Mouse (Mus musculus): Measurements from ENCODE around the gene Ttc8. TPM values are rescaled to one million over a fixed set of nuclear protein-coding genes. Genes with fewer than 3 reads are reported as not detected.
A peak's percentile ranks its signal among the peaks of the same experiment; 100 is the strongest.

The Ttc8 gene
- 31.4 and 33.3 TPM in 2 replicates for polyA plus RNA-seq (2014; fragmentation: Nextera tagmentation; extraction: Ambion mirVana)

DNA sequence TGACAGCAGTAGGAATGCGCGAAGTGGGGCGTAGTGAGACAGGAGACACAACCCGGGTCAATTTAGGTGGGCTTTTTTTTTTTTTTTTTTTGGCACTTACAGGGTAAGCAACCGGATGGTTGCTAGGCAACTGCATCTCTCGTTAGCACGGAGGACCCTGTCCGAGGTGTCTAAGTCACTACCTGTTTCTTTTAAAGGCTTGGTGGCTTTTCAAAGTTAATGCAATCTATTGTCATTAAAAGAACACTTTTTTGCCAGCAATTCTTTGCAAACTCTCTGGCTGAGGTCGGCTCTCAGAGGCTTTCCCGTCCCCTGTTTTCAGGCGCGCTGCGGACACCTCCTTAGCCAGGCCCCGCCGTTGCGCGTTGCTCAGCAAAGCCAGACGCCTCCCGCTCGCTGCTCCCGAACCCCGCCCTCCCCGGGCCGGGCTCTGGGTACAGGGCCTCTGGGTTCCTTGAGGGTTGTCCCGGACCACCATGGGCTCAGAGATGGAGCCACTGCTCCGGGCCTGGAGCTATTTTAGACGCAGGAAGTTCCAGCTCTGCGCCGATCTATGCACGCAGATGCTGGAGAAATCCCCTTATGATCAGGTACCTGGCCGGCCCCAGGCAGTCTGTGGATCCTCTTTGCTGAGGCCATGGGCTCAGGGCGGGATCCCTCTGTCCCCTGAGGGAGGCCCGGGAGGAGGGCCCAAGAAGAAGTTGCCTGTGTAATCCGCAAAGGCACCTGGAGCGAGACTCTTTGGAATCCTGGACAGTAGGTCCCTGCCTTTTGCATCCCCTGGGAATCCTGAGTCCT, at the start of gene Ttc8:
TSS of gene Ttc8 (plus strand) at position 381 of the 798 bp plus-strand sequence.
- Histone ChIP-seq H3K27me3 (ENCODE audit: control insufficient read depth, insufficient read depth, low read length) (no peaks in the 10 kb centered on the region), H3K36me3 (replicated peaks; ENCODE audit: control insufficient read depth, insufficient read depth) (no peaks in the 10 kb centered on the region), H3K27ac (peak within 1 kb of the TSS; percentile 87), H3K9me3 (ENCODE audit: control insufficient read depth, low read length) (no peaks in the 10 kb centered on the region), H3K4me1 (replicated peaks; ENCODE audit: control insufficient read depth, insufficient read depth, low read length) (peaks cover 18% of the 10 kb centered on the region), H3K9ac (peak within 1 kb of the TSS; percentile 90), H3K4me2 (replicated peaks) (peak within 1 kb of the TSS; percentile 73), H3K4me3 (replicated peaks; ENCODE audit: low read length) (peak within 1 kb of the TSS; percentile 63)
- DNase-seq (ENCODE audit: low spot score) = peak; percentile 92
- under 1% methylated on average over 35 of the region's 35 CpGs for WGBS
- ATAC-seq (ENCODE audit: low FRiP score) = peak; percentile 98

DNA sequence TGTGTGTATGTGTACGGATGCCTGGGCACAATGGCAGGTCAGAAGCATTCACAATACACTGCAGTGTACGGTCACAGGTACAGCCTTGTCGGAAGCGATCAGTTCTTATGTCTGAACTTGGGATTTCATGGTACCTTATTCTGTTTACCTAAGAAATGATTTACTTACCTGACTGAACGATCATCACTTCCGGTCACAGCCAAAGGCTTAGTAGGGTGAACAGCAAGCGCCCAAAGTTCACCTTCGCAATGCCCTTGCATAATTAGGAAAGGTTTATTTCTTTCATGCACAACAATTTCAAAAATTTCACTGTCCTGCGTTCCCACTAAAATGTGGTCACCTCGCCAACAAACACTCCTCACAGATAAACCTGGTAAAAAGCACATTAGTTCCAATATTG, 47.5 kb upstream of the Ttc8 start:
- no peaks in the 10 kb centered on the region for H3K27me3 ChIP-seq (ENCODE audit: control insufficient read depth, insufficient read depth, low read length)
- H3K36me3 ChIP-seq (replicated peaks; ENCODE audit: control insufficient read depth, insufficient read depth) = peaks cover 17% of the 10 kb centered on the region
- WGBS = 94% methylated on average over 10 of the region's 10 CpGs
- no peak overlapping the region for H3K9ac ChIP-seq
- H3K4me3 ChIP-seq (replicated peaks; ENCODE audit: low read length) = no peak overlapping the region
- no peak overlapping the region for H3K4me2 ChIP-seq (replicated peaks)
- ATAC-seq (ENCODE audit: low FRiP score) = no peak
- no peak for DNase-seq (ENCODE audit: low spot score)
- no peaks in the 10 kb centered on the region for H3K4me1 ChIP-seq (replicated peaks; ENCODE audit: control insufficient read depth, insufficient read depth, low read length)
- H3K27ac ChIP-seq = no peak overlapping the region
- H3K9me3 ChIP-seq (ENCODE audit: control insufficient read depth, low read length) = no peaks in the 10 kb centered on the region

DNA sequence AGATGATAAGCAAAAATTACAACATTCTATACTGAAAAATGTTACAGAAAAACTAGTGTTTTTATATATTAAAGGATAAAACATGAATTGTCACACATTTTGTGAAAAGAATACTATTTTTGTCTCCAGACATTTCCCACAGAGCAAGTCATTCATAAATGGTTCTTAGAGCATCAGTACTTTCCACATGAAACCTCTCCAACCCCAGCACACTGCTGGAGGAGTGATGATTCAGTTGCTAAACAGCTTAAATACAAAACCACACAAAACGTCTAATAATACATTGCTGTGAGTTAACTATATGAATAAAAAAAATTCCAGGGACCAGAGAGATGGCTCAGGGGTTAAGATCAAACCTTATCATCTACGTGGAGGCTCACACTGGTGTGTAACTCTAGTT, 45.2 kb upstream of the Ttc8 start:
- Histone ChIP-seq H3K36me3 (replicated peaks; ENCODE audit: control insufficient read depth, insufficient read depth) (peaks cover 13% of the 10 kb centered on the region), H3K27me3 (ENCODE audit: control insufficient read depth, insufficient read depth, low read length) (no peaks in the 10 kb centered on the region), H3K9me3 (ENCODE audit: control insufficient read depth, low read length) (no peaks in the 10 kb centered on the region), H3K4me3 (replicated peaks; ENCODE audit: low read length) (no peak overlapping the region), H3K27ac (no peak overlapping the region), H3K9ac (no peak overlapping the region), H3K4me2 (replicated peaks) (no peak overlapping the region), H3K4me1 (replicated peaks; ENCODE audit: control insufficient read depth, insufficient read depth, low read length) (no peaks in the 10 kb centered on the region)
- DNase-seq (ENCODE audit: low spot score) = no peak
- ATAC-seq (ENCODE audit: low FRiP score) = no peak
- WGBS = 73% methylated on average over 2 of the region's 2 CpGs

DNA sequence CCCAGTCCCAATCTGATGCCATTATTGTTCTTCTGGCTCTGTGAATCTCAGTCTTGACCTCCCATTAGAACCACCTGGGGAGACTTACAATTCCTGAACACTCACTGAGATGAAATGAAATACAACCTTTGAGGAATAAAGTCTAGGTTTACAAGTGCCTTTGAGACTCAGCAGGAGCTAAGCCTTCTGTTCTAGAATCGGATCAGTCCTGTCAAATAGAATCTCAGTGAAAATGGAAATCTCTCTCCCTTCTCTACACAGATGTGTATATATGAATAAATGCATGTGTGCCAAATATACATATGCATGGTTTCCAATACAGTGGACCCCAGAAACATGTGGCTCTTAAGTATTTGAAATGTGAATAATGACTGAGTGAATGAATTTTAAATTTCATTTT, 41.7 kb upstream of the Ttc8 start:
- Histone ChIP-seq H3K27ac (no peak overlapping the region), H3K9ac (no peak overlapping the region), H3K4me2 (replicated peaks) (no peak overlapping the region), H3K4me1 (replicated peaks; ENCODE audit: control insufficient read depth, insufficient read depth, low read length) (no peaks in the 10 kb centered on the region), H3K9me3 (ENCODE audit: control insufficient read depth, low read length) (no peaks in the 10 kb centered on the region), H3K4me3 (replicated peaks; ENCODE audit: low read length) (no peak overlapping the region), H3K27me3 (ENCODE audit: control insufficient read depth, insufficient read depth, low read length) (no peaks in the 10 kb centered on the region), H3K36me3 (replicated peaks; ENCODE audit: control insufficient read depth, insufficient read depth) (no peaks in the 10 kb centered on the region)
- no peak for DNase-seq (ENCODE audit: low spot score)
- WGBS = 28% methylated on average over 1 of the region's 1 CpGs
- no peak for ATAC-seq (ENCODE audit: low FRiP score)

DNA sequence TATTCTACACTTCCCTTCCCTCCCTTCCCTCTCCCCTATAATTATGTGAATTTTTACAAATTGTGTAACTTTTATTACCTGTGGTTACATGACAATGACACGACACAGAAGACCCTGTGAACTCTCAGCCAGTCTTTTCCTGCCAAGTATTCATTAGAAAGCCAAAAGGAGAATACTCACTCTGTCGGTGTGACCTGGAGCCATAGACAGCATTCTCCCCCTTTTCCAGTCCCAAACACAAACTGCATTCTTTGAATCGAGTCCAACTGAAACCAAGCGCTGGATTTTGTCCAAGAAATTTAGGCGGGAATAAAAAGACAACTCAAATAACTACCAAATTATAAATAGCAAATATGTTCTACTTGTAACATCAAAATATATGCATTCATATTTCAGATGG, 38.6 kb upstream of the Ttc8 start:
- no peaks in the 10 kb centered on the region for H3K9me3 ChIP-seq (ENCODE audit: control insufficient read depth, low read length)
- no peak for ATAC-seq (ENCODE audit: low FRiP score)
- peak; percentile 26 for DNase-seq (ENCODE audit: low spot score)

DNA sequence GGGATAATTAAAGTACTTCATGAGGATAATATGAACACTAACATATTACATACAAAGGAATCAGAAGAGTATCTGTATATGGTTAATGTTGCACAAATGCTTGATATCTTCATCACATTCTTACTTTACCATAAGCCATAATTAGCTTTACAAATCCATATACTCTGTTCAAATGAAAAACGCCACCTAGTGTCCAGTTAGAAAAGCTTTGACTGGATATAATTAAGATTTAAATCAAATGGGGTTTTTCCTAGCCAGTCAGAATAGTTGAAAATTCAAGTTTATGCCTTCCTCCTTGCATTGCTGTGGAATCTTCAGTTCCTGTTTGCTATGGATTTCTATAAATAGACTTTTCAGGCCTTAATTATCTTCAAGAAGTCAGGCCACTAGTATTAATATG, 35.9 kb upstream of the Ttc8 start:
- no peak overlapping the region for H3K27ac ChIP-seq
- peak; percentile 55 for DNase-seq (ENCODE audit: low spot score)
- H3K4me1 ChIP-seq (replicated peaks; ENCODE audit: control insufficient read depth, insufficient read depth, low read length) = no peaks in the 10 kb centered on the region
- H3K4me3 ChIP-seq (replicated peaks; ENCODE audit: low read length) = no peak overlapping the region
- H3K27me3 ChIP-seq (ENCODE audit: control insufficient read depth, insufficient read depth, low read length) = no peaks in the 10 kb centered on the region
- no peaks in the 10 kb centered on the region for H3K9me3 ChIP-seq (ENCODE audit: control insufficient read depth, low read length)
- ATAC-seq (ENCODE audit: low FRiP score) = no peak
- 2% methylated on average over 1 of the region's 1 CpGs for WGBS
- H3K36me3 ChIP-seq (replicated peaks; ENCODE audit: control insufficient read depth, insufficient read depth) = 0 out of 2 replicates have a peak, but pooled peaks cover 4% of the 10 kb centered on the region
- H3K4me2 ChIP-seq (replicated peaks) = no peak overlapping the region
- no peak overlapping the region for H3K9ac ChIP-seq

More for the DNA sequence above, 38.6 kb upstream of the Ttc8 start:
- Histone ChIP-seq H3K9ac (no peak overlapping the region), H3K27ac (no peak overlapping the region), H3K4me3 (replicated peaks; ENCODE audit: low read length) (no peak overlapping the region), H3K36me3 (replicated peaks; ENCODE audit: control insufficient read depth, insufficient read depth) (0 out of 2 replicates have a peak, but pooled peaks cover 2% of the 10 kb centered on the region), H3K27me3 (ENCODE audit: control insufficient read depth, insufficient read depth, low read length) (no peaks in the 10 kb centered on the region), H3K4me2 (replicated peaks) (no peak overlapping the region), H3K4me1 (replicated peaks; ENCODE audit: control insufficient read depth, insufficient read depth, low read length) (no peaks in the 10 kb centered on the region)
- WGBS = 61% methylated on average over 5 of the region's 5 CpGs

DNA sequence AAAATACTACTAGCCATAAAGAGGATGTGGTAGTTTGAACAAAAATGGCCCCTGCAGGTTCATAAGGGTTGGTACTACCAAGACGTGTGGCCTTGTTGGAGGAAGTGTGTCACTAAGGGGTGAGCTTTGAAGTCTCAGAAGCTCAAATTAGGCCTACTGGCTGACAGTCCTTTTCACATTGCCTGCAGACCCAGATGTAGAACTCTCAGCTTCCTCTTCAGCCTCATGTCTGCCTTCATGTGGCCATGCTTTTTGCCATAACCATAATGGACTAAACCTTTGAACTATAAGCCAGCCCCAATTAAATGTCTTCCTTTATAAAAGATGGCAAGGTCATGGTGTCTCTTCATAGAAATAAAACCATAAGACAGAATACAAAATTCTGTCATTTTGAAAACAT, 23.6 kb upstream of the Ttc8 start:
- Histone ChIP-seq H3K4me2 (replicated peaks) (no peak overlapping the region), H3K36me3 (replicated peaks; ENCODE audit: control insufficient read depth, insufficient read depth) (no peaks in the 10 kb centered on the region), H3K9ac (no peak overlapping the region), H3K4me1 (replicated peaks; ENCODE audit: control insufficient read depth, insufficient read depth, low read length) (peaks cover 16% of the 10 kb centered on the region), H3K4me3 (replicated peaks; ENCODE audit: low read length) (no peak overlapping the region), H3K27ac (no peak overlapping the region), H3K9me3 (ENCODE audit: control insufficient read depth, low read length) (no peaks in the 10 kb centered on the region), H3K27me3 (ENCODE audit: control insufficient read depth, insufficient read depth, low read length) (no peaks in the 10 kb centered on the region)
- ATAC-seq (ENCODE audit: low FRiP score) (no peak), DNase-seq (ENCODE audit: low spot score) (no peak)
- WGBS = 93% methylated on average over 1 of the region's 1 CpGs

DNA sequence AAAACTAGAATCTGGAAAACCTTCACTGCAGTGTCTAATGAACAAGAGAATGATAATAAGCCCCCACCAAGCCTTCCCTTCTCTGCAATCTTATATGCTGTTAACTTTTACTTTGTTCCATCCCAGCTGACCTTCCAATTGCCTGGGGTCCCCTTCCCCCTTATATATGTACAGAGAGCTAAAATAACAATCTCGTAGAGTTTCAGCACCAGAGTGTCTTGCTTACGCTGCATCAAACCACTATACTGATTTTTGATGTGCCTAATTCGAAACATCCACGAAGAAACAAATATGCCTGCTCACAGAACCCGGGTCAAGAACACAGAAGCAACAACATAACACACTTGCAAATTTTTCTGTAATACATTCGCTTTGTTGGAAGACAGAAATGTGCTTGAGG, 20.7 kb upstream of the Ttc8 start:
- Histone ChIP-seq H3K9ac (peak overlapping the region; percentile 76), H3K27me3 (ENCODE audit: control insufficient read depth, insufficient read depth, low read length) (no peaks in the 10 kb centered on the region), H3K9me3 (ENCODE audit: control insufficient read depth, low read length) (no peaks in the 10 kb centered on the region), H3K27ac (no peak overlapping the region), H3K4me3 (replicated peaks; ENCODE audit: low read length) (peak overlapping the region; percentile 87), H3K4me1 (replicated peaks; ENCODE audit: control insufficient read depth, insufficient read depth, low read length) (peaks cover 16% of the 10 kb centered on the region), H3K4me2 (replicated peaks) (peak overlapping the region; percentile 56), H3K36me3 (replicated peaks; ENCODE audit: control insufficient read depth, insufficient read depth) (no peaks in the 10 kb centered on the region)
- DNase-seq (ENCODE audit: low spot score) (no peak), ATAC-seq (ENCODE audit: low FRiP score) (no peak)
- WGBS = 51% methylated on average over 6 of the region's 6 CpGs

DNA sequence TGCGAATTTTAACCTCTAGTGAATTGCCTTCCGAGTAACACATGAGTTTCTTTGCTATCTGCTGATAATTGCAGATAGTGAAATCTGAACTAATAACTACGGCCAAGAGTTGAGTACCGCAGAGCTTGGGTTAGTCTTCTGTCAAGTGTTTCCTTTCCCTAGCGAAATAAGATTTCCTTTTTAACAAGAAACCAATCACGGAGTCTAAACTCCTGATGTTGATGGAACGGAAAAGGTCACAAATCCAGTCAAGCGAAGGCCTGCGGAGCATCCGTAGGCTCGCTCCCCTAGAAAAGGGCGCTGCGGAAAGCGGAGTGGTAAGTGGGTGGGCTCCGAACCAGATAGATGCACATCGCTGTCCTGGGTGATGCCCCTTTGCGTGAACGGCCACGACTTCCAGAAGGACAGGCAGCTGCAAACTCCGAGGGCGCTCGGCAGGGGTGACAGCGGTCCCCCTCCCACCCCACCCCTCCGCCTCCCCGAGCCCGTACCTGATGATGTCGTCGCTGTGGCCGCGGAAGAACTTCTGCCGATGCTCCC, 20.0 kb upstream of the Ttc8 start:
- Histone ChIP-seq H3K4me1 (replicated peaks; ENCODE audit: control insufficient read depth, insufficient read depth, low read length) (peaks cover 16% of the 10 kb centered on the region), H3K27me3 (ENCODE audit: control insufficient read depth, insufficient read depth, low read length) (no peaks in the 10 kb centered on the region), H3K9ac (peak overlapping the region; percentile 76), H3K27ac (peak overlapping the region; percentile 87), H3K36me3 (replicated peaks; ENCODE audit: control insufficient read depth, insufficient read depth) (no peaks in the 10 kb centered on the region), H3K9me3 (ENCODE audit: control insufficient read depth, low read length) (no peaks in the 10 kb centered on the region), H3K4me3 (replicated peaks; ENCODE audit: low read length) (peak overlapping the region; percentile 87), H3K4me2 (replicated peaks) (peak overlapping the region; percentile 56)
- ATAC-seq (ENCODE audit: low FRiP score) (peak; percentile 51), DNase-seq (ENCODE audit: low spot score) (peak; percentile 49)
- 2% methylated on average over 31 of the region's 31 CpGs for WGBS

All from hindbrain, embryonic 14.5 days (tissue).